Mouse (Mus musculus) heart, embryonic 15.5 days (tissue): ENCODE measurements around the gene Med12l. TPM values are rescaled to one million over a fixed set of nuclear protein-coding genes. Genes with fewer than 3 reads are reported as not detected.

Experiments
- ATAC-seq: fragments of 200-750 bp; cut with Nextera tagmentation; replicated peaks from 2 replicates; pipeline ENCODE4 v1.8.0; 2017; ENCODE audit warnings: low read depth, moderate TSS enrichment; ENCODE audit not compliant: insufficient number of reproducible peaks, insufficient read depth, low FRiP score
- H3K27ac ChIP-seq: fragments of 300-500 bp; sonication (generic); 2 replicates; pipeline ENCODE4 v1.5.1; 2015; ENCODE audit warnings: mild to moderate bottlenecking, inconsistent platforms
- H3K27me3 ChIP-seq: fragments of 300-500 bp; sonication (generic); 2 replicates; pipeline ENCODE4 v1.6.1; 2015; ENCODE audit warnings: inconsistent platforms
- H3K36me3 ChIP-seq: fragments of 300-500 bp; sonication (generic); 2 replicates; pipeline ENCODE4 v1.6.1; 2015; ENCODE audit warnings: mild to moderate bottlenecking, inconsistent platforms
- H3K4me1 ChIP-seq: fragments of 300-500 bp; sonication (generic); replicated peaks from 2 replicates; pipeline ENCODE4 v1.6.1; 2015; ENCODE audit warnings: inconsistent platforms
- H3K4me2 ChIP-seq: fragments of 300-500 bp; sonication (generic); 2 replicates; pipeline ENCODE4 v1.6.1; 2015; ENCODE audit warnings: inconsistent platforms, mild to moderate bottlenecking, moderate library complexity
- H3K4me3 ChIP-seq: fragments of 300-500 bp; sonication (generic); 2 replicates; pipeline ENCODE4 v1.5.1; 2015; ENCODE audit warnings: mild to moderate bottlenecking, inconsistent platforms
- H3K9ac ChIP-seq: fragments of 300-500 bp; sonication (generic); 2 replicates; pipeline ENCODE4 v1.6.1; 2015; ENCODE audit warnings: mild to moderate bottlenecking, inconsistent platforms
- H3K9me3 ChIP-seq: fragments of 300-500 bp; sonication (generic); replicated peaks from 2 replicates; pipeline ENCODE4 v1.6.1; 2016; ENCODE audit warnings: inconsistent platforms
- WGBS: fragments of 180-500 bp; shearing (Covaris S2); methylation state at CpG from one replicate; pipeline ENCODE4 v1.1.7; 2015; ENCODE audit warnings: mixed read lengths; 5-methylcytosine and 5-hydroxymethylcytosine counted together
- polyA plus RNA-seq: library from polyadenylated mRNA; unstranded; fragments of >200 nt; fragmentation: Nextera tagmentation; extraction: Ambion mirVana; gene quantifications from 2 replicates; pipeline ENCODE4 v1.2.1, GENCODE M21; 2015

The Med12l gene
- polyA plus RNA-seq, 1 experiment from 2014 or later, result 2.8 TPM

- H3K36me3 ChIP-seq, result no peaks in the 10 kb centered on the region
- H3K27ac ChIP-seq, result peak within 1 kb of the TSS; percentile 72
- H3K9ac ChIP-seq, result peak within 1 kb of the TSS; percentile 73
- H3K4me3 ChIP-seq, result peak within 1 kb of the TSS; percentile 91
- WGBS, result 3% methylated on average over 22 of the region's 23 CpGs
- peak; percentile 91 for ATAC-seq
- peaks cover 4% of the 10 kb centered on the region; the same call in 1 of the 2 replicates for H3K4me1 ChIP-seq
- no peaks in the 10 kb centered on the region for H3K27me3 ChIP-seq
- no peaks in the 10 kb centered on the region for H3K9me3 ChIP-seq
- H3K4me2 ChIP-seq, result peak within 1 kb of the TSS; percentile 84
Measured at GRCm38 (mm10) chr3:59344065-59344905, 338.7 kb downstream of the Med12l start, which contains the start of gene Igsf10. Gene Igsf10 (minus strand): TSS chr3:59344394.

DNA sequence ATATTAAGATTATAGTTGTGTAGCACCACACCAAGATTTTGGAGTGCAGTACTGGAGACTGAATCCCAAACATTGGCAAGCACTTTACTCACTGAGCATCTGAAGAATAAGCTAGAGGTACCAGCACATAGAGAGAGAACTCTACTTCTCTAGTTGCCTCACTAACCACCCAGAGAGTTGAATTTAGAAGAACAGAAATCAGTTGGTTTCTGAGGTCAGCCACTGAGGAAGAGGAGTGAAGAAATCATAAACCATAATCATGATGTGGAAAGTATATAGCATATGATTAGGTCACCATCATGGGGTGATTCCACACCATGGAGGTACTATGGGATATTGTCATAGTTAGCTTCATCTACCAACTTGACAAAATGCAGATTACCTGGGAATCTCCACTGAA is 346.1 kb downstream of the Med12l start:
- Histone ChIP-seq H3K4me2 (no peak overlapping the region), H3K27ac (no peak overlapping the region), H3K27me3 (no peaks in the 10 kb centered on the region), H3K4me1 (no peaks in the 10 kb centered on the region), H3K4me3 (no peak overlapping the region), H3K9me3 (no peaks in the 10 kb centered on the region), H3K9ac (no peak overlapping the region), H3K36me3 (no peaks in the 10 kb centered on the region)
- no peak for ATAC-seq

GRCm38 (mm10) chr3:59354156-59354555 is 348.5 kb downstream of the Med12l start:
- Histone ChIP-seq H3K36me3 (no peaks in the 10 kb centered on the region), H3K27ac (no peak overlapping the region), H3K4me1 (no peaks in the 10 kb centered on the region), H3K27me3 (no peaks in the 10 kb centered on the region), H3K9ac (no peak overlapping the region), H3K4me2 (no peak overlapping the region), H3K9me3 (no peaks in the 10 kb centered on the region), H3K4me3 (no peak overlapping the region)
- no peak for ATAC-seq
- whole genome bisulfite sequencing, result 78% methylated on average over 3 of the region's 3 CpGs

GRCm38 (mm10) chr3:59360102-59360501 is 354.5 kb downstream of the Med12l start:
- Histone ChIP-seq H3K27ac (no peak overlapping the region), H3K4me2 (no peak overlapping the region), H3K27me3 (no peaks in the 10 kb centered on the region), H3K4me3 (no peak overlapping the region), H3K36me3 (no peaks in the 10 kb centered on the region), H3K4me1 (no peaks in the 10 kb centered on the region), H3K9me3 (no peaks in the 10 kb centered on the region), H3K9ac (no peak overlapping the region)
- no peak for ATAC-seq

DNA sequence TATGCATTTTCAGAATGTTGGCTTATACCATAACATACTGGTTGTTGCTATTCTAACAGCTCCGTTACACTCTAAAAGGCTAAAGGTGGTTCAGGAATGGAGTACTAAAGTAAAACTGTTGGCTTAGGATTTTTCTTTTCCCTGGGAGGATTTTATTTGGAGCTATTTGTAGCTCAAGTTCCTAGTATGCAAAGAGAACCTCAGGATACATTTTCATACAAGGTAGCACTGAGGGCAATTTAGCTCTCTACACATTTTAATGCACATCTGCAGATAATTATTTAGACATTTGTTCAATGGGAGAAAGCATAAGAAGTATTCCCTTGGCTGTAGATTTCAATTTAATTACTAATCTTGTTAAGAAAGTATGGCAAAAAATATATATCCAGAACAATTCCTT is 356.3 kb downstream of the Med12l start:
- Histone ChIP-seq H3K36me3 (no peaks in the 10 kb centered on the region), H3K27me3 (no peaks in the 10 kb centered on the region), H3K9me3 (no peaks in the 10 kb centered on the region), H3K9ac (no peak overlapping the region), H3K4me1 (no peaks in the 10 kb centered on the region), H3K4me3 (no peak overlapping the region), H3K4me2 (no peak overlapping the region), H3K27ac (no peak overlapping the region)
- ATAC-seq, result no peak
- 78% methylated on average over 1 of the region's 1 CpGs for WGBS

Other genes starting within 250 kb of the Med12l start
- 0.16 and 0.73 TPM in 2 replicates for gene Mindy4b-ps, start 183.5 kb upstream of the Med12l start, polyA plus RNA-seq
- 0.15 and 1.3 TPM in 2 replicates for gene Clrn1, start 120.5 kb upstream of the Med12l start, polyA plus RNA-seq
- 1.3 and 1.9 TPM in 2 replicates for gene Gpr171, start 96.0 kb downstream of the Med12l start, polyA plus RNA-seq
- 2.5 and 3.1 TPM in 2 replicates for gene P2ry14, start 147.8 kb downstream of the Med12l start, polyA plus RNA-seq
- gene Gpr87, start 189.3 kb downstream of the Med12l start, polyA plus RNA-seq, result 0.14 and 0.16 TPM in 2 replicates
- gene P2ry13, start 205.1 kb downstream of the Med12l start, polyA plus RNA-seq, result 0.78 and 1.1 TPM in 2 replicates